Mouse (Mus musculus): ENCODE results near the gene Trim37.

DNA sequence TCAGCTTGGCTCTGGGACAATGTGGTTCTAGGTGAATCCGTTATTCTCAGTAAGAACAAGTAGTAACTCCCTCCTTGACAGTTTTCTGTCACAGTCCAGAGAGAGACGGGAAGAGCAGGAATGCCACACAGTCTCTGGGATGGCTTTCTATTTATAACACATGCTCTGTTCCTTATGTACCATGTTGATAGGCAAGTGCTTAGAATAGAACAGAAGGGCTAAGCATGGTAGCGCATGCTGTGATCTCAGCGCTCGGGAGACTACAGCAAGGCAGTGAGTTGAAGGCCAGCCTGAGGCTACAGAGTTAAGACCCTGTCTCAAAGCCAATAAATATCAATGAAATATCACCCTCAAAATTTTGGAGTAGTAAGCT is 120.6 kb downstream of the Trim37 start:
- TF ChIP-seq CTCF (IDR thresholded peaks at IDR 0.05; ENCODE audit: borderline replicate concordance, insufficient read depth, low read depth, low read length) (no peak), POLR2A (IDR thresholded peaks at IDR 0.05; ENCODE audit: borderline replicate concordance, insufficient read depth, low read length) (no peak)

Data from cerebellum, adult 2 months (tissue).